Mouse (Mus musculus) embryonic fibroblast, embryonic 13.5 days (primary cell): Measurements from ENCODE around the gene F13a1.

ENCODE experiments used
- CTCF ChIP-seq: IDR thresholded peaks from 2 replicates; pipeline ENCODE4 v1.5.1; 2011; ENCODE audit warnings: mild to moderate bottlenecking, control low read depth, low read length, moderate library complexity, borderline replicate concordance; ENCODE audit not compliant: insufficient read depth
- POLR2A ChIP-seq: IDR thresholded peaks from 2 replicates; pipeline ENCODE4 v1.6.1; 2011; ENCODE audit warnings: low read depth, mild to moderate bottlenecking, control low read depth, low read length, moderate library complexity

DNA sequence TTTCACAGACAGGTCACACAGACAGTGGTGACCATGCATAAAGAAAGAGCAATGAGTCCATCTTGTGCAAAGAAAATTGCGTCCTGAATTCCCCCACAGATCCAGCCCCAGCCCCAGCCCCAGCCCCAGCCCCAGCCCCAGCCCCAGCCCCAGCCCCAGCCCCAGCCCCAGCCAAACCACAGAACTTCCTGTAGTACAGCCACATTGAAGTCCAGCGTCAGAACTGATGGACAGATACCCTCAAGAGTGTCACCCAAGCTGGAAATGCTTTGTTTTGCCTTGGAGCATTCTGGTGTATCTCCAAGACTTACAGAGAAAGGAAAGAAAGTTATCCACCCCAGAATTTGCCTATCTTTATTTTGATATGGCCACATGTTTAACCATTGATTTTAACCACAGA lies 413 bp downstream of the F13a1 start:
- no peak for TF ChIP-seq POLR2A
- TF ChIP-seq CTCF: no peak
